Mouse (Mus musculus): ENCODE data around the gene Zfp354a.
"Not testable (repeated sequence)": the region's sequence is repeated elsewhere in the genome, so short reads cannot be mapped to it uniquely, and the experiment has no call there.

Gene Zfp354a

DNA sequence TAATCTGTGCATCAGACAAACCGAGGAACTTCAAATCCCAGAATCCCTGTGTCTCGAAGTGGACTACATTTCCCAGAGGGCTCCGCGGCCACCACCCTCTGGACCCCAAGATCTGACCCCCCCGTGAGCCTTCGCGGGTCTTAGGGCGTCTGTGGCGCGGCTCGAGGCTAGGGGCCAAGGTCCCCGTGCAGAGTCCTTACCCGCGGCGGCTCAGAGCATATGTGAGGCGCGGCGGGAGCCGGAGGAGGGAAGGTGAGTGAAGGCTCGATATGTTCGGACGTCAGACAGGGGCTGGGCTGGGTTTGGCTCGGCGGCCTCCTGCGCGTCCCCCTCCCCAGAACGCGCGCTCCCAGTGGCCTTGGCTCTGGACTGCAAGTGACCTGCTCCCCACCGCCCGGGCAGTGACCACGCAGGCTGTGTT lies at the start of gene Zfp354a:
Zfp354a (plus strand) TSS at position 107 of the 421 bp plus-strand sequence.
- DNase-seq (ENCODE audit: low spot score): peak; percentile 67

DNA sequence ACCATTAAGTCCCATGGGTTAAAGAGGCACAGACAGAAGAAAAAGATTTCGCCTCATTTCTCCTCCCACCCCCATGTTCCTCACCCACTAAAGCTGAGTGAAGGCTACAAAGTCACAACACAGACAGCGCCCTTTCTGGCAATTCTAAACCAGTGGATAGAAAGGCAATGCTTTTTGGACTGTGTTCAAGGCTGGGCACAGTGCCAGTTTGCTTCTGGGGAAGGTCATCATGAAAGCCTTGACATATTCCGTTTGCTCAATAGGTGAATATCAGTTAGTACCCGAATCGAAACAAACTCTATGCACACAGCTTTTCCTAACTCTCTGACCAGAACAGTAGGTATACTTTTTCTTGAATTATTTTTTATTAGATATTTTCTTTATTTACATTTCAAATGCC lies 47.2 kb upstream of the Zfp354a start:
- DNase-seq (ENCODE audit: low spot score): peak; percentile 75

DNA sequence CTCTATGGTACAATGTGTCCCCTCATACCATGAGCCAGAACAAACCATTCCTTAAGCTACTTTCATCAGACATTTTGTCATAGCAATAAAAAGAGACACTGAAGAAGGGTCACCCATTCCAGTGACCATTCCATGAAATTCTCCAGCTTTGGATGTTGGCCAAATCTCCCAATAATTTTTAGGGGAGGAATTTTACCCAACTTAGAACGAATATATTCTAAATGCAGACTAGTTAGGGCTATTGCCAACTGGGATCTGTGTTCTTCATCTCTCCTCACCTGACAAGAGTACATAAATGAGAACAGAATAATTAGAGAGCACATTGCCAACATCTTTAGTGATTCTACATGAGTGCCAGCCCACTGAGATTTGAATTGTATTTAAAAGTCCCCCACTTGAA lies 45.1 kb upstream of the Zfp354a start, which contains the start of gene Olfr54:
Olfr54 (plus strand) TSS at position 301 of the 400 bp plus-strand sequence.
- DNase-seq (ENCODE audit: low spot score): no peak

DNA sequence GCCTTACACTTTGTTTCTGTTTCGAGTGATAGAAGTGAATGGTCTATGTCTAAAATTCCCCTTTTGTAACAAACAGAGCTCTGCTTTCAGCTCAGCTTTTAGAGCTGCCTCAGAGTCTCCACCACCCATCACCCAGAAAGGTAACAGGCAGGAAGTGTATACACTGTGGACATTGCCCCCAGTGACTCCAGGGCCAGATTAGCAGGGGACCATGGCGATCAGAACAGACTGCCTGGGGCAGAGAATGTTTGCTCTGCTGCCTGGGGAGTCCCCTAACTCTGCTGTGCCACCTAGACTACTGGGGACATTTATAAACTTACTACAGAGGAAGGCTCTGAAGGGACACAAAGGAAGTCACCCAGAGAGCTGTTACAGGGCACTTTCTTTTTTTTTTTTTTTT lies 42.7 kb upstream of the Zfp354a start:
- no peak for DNase-seq (ENCODE audit: low spot score)

DNA sequence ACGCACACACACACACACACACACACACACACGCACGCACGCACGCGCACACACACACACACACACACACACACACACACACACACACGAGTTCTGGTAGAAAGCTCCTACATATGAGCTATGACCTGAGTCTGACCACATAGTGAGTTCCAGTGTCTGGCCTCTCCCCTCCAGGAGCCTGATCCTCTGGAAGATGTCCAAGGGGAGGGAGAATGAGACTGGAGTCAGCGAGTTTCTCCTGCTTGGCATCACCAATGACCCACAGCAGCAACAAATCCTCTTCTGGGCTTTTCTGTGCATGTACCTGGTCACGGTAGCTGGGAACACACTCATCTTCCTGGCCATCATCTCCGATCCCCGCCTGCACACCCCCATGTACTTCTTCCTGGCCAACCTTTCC lies 32.2 kb upstream of the Zfp354a start:
- not testable (repeated sequence) for DNase-seq (ENCODE audit: low spot score)

DNA sequence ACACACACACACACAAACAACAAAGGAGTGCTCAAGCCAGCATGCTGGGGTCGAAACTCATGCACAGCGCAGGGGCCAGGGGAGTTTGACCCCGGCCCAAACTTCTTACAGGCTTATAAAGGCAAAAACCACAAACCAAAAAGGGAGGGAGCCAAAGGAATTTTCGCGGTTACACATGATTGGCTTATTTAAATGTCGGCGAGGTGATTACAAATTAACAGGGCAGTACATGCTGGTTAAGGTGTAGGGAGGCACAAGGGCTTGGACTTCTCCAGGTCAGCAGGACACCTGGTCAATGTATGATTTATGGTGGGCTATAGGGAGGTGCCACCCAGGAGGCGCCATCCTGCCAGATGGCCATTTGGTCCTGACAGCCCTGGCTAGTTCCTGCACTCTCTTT lies 29.7 kb upstream of the Zfp354a start:
- not testable (repeated sequence) for DNase-seq (ENCODE audit: low spot score)

DNA sequence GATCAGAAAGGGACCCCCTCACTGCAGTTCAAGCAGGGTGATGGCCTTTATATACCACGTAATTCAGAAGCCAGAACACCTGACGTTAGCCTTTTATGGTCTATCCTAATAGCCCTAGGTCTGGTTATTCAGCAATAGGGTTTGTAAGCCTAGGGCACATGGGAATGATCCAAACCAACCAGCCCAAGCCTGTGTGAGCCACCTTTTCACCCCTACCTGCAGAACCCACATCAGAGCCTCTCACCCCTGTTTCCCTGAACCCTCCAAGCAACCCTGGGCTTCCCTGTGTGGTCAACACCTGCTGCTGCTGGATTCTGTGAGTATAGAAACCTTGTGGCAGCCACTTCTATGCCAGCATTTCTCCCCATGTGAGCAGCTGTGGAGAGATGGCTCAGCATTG lies 28.8 kb upstream of the Zfp354a start:
- no peak for DNase-seq (ENCODE audit: low spot score)

DNA sequence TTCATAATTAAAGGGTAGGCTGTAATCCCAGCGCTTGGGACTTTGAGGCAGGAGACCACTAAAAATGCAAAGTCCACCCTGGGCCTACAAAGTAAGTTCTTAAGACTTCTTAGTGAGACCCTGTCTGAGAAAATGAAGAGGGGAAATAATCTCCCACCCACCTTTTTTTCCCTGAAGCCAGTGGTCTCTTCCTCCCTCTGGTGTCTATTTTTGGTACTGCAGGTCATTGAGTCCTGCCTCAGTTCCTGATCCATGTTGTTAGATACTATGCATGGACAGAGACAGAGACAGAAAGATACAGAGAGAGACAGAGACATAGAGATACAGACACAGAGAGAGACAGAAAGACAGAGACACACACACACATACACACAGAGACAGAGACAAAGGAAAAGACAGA lies 26.2 kb upstream of the Zfp354a start:
- DNase-seq (ENCODE audit: low spot score): no peak

DNA sequence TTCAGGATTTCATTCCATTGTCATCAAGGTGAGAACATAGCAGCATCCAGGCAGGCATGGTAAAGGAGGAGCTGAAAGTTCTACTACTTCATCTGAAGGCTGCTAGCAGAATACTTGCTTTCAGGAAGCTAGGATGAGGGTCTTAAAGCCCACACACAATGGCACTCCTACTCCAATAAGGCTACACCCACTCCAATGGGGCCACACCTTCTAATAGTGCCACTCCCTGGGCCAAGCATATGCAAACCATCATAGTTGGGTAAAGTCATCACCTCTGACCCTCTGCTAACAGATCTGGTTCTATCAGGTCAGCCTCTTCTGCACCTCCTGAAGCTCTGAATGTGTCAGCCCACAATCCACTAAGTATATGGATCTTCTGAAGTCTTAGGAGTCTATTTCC lies 24.9 kb upstream of the Zfp354a start:
- DNase-seq (ENCODE audit: low spot score): not testable (repeated sequence)

DNA sequence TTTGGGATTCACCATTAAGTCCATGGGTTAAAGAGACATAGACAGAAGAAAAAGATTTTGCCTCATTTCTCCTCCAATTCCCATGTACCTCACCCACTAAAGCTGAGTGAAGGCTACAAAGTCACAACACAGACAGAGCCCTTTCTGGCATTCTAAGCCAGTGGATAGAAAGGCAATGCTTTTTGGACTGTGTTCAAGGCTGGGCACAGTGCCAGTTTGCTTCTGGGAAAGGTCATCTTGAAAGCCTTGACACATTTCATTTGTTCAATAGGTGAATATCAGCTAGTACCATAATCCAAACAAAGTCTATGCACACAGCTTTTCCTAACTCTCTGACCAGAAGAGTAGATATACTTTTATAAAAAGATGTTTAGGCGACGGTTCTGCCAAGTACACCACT lies 23.1 kb upstream of the Zfp354a start:
- DNase-seq (ENCODE audit: low spot score): peak; percentile 56

DNA sequence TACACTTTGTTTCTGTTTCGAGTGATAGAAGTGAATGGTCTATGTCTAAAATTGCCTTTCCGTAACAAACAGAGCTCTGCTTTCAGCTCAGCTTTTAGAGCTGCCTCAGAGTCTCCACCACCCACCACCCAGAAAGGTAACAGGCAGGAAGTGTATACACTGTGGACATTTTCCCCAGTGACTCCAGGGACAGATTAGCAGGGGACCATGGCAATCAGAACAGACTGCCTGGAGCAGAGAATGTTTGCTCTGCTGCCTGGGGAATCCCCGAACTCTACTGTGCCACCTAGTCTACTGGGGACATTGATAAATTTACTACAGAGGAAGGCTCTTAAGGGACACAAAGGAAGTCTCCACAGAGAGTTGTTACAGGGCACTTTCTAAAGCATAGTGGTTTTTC lies 14.3 kb upstream of the Zfp354a start:
- DNase-seq (ENCODE audit: low spot score): not testable (repeated sequence)

DNA sequence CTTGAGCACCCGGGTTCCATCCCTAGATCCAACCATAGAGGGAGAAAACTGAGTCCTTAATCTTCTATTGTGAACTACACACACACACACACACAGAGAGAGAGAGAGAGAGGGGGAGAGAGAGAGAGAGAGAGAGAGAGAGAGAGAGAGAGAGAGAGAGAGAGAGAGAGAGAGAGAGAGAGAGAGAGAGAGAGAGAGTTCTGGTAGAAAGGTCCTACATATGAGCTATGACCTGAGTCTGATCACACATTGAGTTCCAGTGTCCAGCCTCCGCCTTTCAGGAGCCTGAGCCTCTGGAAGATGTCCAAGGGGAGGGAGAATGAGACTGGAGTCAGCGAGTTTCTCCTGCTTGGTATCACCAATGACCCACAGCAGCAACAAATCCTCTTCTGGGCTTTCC lies 11.2 kb upstream of the Zfp354a start, which contains the start of gene Olfr1375:
Olfr1375 (plus strand) TSS at position 301 of the 400 bp plus-strand sequence.
- DNase-seq (ENCODE audit: low spot score): not testable (repeated sequence)

DNA sequence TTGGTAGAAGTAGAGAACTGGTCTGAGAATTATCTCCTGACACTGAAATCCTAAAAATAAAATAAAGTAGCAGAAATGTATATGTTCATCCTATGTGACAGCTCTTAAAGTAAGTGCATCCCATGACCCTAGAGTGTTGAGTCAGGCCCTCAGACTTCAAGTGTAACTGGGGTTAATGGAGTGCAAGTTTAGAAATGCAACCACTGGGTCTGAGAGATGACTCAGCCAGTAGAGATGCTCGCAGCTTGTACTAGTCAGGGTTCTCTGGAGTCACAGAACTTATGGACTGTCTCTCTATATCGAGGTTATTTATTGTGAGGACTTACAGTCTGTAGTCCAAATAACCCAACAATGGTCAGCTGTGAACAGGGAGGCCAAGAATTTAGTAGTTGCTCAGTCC lies 7.4 kb upstream of the Zfp354a start:
- no peak for DNase-seq (ENCODE audit: low spot score)

DNA sequence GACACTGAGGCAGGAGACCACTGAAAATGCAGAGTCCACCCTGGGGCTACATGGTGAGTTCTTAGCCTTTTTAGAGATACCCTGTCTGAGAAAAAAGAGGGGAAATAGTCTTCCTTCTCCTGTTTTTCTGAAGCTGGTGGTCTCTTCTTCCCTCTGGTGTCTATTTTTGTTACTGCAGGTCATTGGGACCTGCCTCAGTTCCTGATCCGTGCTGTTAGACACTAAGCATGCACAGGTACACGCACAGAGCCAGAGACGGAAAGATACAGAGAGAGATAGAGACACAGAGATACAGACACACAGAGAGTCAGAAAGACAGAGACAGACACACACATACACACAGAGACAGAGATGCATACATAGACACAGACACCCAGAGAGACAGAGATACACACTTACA lies 5.8 kb upstream of the Zfp354a start:
- no peak for DNase-seq (ENCODE audit: low spot score)

DNA sequence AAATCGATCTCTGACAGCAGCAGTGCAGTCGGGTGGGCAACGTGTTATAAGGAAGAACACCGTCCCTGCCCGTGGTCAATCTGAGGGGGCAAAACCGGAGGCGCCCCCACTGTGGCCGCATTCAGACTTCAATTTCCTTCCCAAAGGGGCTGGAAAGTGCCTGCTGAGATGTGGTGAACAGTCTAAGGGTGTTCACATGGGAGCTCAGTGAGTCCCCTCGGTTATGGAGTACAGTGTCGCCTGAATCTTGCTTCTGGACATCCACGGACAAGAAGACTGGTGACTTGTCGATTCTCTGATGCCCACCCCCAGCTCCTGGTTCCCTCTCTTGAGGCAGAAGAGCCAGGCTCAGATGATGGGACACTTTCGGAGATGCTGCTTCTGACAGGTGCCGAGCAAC lies 583 bp downstream of the Zfp354a start:
- peak; percentile 9 for DNase-seq (ENCODE audit: low spot score)

DNA sequence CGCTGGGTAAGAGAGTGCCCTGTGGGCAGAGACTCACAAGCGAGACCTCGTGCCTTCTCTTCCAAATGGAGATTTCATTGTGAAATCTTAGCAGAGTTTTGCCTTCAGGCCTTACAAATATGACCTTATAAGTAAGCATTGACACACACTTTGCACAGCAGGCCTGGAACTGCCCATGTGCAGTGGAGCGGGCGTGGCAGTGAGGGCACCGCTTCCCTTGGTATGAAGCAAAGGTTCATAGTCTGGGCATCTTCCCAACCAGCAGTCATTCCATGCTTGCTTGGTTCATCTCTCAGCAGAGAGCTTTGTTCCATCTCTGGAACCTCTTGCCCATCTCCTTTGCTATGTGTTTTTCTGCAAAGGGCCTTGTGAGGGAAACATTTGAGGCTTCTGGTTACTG lies 1.9 kb downstream of the Zfp354a start:
- DNase-seq (ENCODE audit: low spot score): no peak

DNA sequence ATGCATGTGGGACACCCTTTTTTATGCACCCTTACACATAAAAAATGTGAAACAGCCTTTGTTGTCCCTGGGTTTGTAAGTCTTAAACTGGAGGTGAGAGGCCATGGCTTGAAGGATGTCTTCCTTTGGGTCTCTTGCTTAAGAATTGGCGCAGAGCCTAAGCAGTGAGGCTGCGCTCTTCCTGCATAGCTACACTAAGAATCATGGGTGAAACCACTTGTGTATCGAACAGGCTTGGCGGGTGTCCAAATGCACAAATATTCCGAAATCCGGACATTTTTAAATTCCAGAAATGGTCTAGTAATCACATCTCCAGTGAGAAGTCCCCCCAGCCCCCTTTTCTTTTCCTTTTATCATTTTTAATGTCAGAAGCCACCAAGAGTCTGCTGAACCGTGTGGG lies 4.2 kb downstream of the Zfp354a start:
- DNase-seq (ENCODE audit: low spot score): no peak

DNA sequence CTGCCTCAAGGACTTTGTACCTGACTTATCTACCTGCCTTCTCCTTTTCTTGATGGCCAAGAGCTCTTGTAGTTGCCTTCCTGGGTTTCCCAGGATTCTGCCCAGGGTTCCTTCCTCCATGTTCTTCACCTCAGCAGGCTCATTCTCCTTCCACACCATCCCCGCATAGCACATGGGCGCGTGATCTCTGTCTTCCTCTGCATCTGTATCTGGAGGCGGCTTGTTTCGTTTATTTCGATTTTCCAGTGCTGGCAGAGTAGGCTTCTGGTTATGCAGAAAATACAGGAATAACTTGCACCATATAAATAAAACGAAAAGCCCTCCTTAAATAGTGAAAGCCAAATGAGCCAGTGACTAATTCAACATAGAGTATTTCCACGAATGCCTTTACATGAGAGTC lies 4.8 kb downstream of the Zfp354a start:
- DNase-seq (ENCODE audit: low spot score): no peak

DNA sequence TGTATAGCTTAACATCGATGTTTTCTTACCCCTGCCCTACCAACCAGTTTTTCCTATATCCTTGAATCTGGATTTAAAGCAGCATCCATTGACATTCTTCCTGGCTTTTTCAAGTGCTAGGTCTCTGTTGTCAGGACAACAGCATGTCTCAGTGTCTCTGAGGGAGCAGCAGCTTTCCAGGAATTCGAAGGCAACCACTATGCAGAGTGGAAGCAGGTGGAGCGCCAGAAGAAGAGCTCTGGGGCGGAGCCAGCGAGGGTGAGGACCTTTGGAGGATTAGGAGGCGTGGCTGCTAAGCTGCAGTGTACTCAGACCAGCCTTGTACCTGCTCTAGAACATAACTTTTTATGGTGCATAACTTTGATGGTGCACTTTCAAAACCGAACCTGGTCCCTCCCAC lies 25.5 kb downstream of the Zfp354a start:
- no peak for DNase-seq (ENCODE audit: low spot score)

DNA sequence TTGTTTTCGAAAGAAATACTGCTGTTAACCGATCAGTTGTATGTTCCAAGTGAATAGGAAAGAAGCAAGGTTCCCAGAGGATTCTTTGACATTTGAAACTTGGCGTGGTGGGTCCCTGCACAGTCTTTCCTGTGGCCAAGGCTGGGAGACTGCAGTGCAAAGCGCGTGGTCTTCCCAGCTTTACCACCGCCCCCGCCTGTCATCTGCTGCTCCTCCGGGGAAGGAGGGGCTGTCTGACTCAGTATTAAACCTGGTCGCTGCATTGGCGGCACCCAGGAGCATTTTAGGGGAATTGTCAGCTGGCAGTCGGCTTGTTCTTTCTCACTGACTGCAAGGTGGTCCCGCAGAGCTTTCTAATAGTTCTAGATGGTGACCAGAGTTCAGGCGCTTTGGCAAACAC lies 26.2 kb downstream of the Zfp354a start:
- no peak for DNase-seq (ENCODE audit: low spot score)

DNA sequence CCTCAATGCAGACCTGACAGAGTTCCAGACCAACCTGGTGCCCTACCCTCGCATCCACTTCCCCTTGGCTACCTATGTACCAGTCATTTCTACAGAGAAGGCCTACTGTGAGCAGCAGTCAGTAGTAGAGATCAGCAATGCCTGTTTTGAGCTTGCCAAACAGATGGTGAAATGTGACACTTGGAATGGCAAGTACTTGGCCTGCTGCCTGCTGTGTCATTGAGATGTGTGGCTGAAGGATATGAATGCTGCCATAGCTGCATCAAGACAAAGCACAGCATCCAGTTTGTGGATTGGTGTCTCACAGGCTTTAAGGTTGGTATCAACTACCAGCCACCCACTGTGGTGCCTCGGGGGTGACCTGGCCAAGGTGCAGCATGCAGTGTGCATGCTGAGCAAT lies 48.2 kb downstream of the Zfp354a start:
- no peak for DNase-seq (ENCODE audit: low spot score)

DNA sequence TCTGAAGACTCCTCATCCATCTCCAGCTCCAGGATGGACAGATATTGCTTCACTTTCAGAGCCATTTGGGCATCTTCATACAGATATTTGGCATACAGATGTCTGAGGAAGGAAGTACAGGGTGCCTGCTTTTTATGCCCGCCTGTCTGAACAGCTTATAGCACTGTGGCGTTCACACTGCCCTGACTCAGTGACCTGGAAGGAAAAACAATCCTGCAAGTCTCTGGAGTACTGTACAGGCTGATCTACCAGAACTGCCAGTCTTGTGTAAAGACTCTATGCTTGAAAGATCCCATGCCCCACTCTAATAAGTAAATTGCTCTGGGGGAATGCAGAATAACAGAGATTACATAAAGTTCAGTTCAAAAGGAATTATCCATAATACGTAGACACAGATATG lies 51.6 kb downstream of the Zfp354a start:
- no peak for DNase-seq (ENCODE audit: low spot score)
